Mouse (Mus musculus) layer of hippocampus, adult 2 months (tissue): ENCODE data around the gene Sox18. TPM values are rescaled to one million over a fixed set of nuclear protein-coding genes. Genes with fewer than 3 reads are reported as not detected.
A peak's percentile ranks its signal among the peaks of the same experiment; 100 is the strongest.

Experiments
- DNase-seq, 2 experiments: peaks; one replicate each; pipeline ENCODE4 v3.0.0; 2022; ENCODE audit warnings: low spot score in 2 of 2
- H3K27ac ChIP-seq: fragments of 200-600 bp; 2 replicates; pipeline ENCODE4 v1.8.1; 2022
- H3K4me3 ChIP-seq: fragments of 200-600 bp; 2 replicates; pipeline ENCODE4 v1.8.1; 2022; ENCODE audit warnings: mild to moderate bottlenecking
- CTCF ChIP-seq: fragments of 200-600 bp; conservative IDR thresholded peaks from 2 replicates; pipeline ENCODE4 v1.8.1; 2022; ENCODE audit warnings: antibody characterized with exemption, mild to moderate bottlenecking, moderate library complexity
- total RNA-seq, 2 experiments: library from RNA; stranded (reverse); gene quantifications; 2 replicates each; pipeline ENCODE4 v1.2.3; 2021

The Sox18 gene
- total RNA-seq, 2 experiments from 2014 or later, result 11.6 to 14.1 TPM

DNA sequence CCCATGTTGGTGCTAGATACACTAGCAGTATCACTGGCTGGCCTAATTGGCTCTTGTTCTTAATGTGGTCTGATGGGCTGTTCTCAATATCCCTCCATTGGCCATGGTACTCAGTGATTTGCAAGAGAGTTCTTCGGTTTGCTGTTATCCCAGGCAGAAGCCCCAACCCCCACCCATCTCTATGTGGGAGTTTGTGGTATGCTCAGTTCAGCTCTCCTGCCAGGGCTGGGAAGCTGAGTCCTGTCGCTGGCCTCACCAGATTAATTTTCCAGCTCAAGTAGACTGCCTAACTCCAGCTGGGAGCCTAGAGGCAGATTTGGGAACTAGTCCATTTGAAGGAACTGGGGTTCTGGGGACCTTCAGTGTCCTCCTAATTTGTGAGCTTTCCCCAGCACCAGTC is 14.0 kb downstream of the Sox18 start:
- DNase-seq, result peak in 1 of 2 experiments; percentile 46
- H3K27ac ChIP-seq, result peak overlapping the region; percentile 77; the same call in 1 of the 2 replicates
- TF ChIP-seq CTCF, result no peak; the same call in 1 of the 2 replicates
- H3K4me3 ChIP-seq, result no peak overlapping the region

DNA sequence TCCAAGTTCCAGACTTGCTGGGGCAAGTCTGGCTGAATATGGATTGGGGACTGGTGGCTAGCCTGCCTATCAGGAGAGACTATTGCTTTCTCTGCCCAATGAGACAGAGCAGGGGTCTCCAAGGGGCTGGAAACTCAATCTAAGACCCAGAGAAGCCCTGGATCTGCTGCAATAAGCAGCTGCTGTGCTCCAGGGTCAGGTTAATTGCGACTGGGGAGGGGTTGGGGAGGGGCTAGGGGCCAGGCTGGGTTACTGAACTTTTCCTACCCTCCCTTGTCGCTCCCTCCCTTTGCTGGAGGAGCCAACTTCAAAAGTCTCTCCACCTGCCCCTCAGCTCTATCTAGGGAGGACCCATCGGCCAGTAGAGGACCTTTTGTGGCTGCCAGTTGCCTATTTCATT is 14.7 kb downstream of the Sox18 start, which contains the start of gene Gm29797:
TSS of gene Gm29797 (plus strand) at position 301 of the 400 bp plus-strand sequence.
- Histone ChIP-seq H3K4me3 (no peak within 1 kb of the TSS), H3K27ac (peak within 1 kb of the TSS; percentile 77; the same call in 1 of the 2 replicates)
- no peak for DNase-seq
- TF ChIP-seq CTCF, result no peak

DNA sequence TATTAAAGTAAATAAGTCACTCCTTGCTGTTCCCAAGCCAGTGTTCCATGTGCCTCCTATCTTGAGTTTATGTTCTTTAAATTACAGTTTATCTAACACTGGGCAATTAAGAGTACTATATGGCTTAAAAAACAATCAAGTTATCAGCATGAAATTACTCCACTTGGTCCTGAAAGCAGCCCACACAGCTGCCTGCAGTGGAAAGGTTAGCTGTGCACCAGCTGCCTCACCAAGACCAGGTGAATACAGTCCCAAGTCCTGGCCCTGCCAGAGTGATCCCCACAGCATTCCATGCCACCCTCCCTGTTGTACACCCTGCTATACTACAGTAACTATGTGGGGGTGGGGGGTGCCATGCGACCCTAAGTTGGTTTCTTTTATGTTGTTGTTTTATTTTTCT is 17.9 kb downstream of the Sox18 start:
- no peak for DNase-seq
- Histone ChIP-seq H3K4me3 (no peak overlapping the region), H3K27ac (no peak overlapping the region)
- no peak for TF ChIP-seq CTCF

DNA sequence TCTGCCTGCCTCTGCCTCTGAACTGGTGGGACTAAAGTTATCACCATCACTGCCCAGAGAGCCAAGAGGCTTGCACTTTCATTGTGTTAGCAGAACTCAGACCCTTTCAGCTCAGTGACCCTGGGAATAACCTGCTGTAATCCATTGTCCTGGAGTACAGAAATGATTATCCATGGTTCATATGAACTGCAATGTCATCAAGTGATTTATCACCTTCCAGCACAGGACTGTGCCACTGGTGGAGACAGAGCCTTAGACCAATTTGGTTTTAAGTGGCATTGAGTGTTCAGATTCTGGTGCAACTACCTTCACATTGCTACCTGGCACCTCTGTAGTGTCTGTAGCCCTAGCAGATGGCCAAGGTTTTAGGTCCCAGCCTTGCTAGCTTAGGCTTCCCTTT is 18.4 kb downstream of the Sox18 start:
- DNase-seq, result no peak
- no peak overlapping the region for H3K4me3 ChIP-seq
- TF ChIP-seq CTCF, result no peak
- no peak overlapping the region for H3K27ac ChIP-seq

DNA sequence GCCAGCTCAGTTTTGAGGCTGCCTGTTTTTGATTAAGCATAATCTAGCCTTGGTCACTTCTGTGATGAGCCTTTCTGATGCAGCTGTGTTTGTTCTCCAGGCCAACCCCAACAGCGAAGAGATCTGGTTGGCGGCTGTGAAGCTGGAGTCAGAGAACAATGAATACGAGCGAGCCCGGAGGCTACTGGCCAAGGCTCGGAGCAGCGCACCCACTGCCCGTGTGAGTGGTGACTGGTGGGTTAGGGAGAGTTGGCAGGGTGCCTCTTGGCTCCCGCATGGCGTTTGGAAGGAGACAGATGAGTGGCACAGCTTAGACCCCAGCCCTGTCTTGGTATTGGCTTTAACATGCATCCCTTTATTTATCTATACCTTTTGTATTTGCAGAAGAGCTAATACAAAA is 22.5 kb downstream of the Sox18 start:
- Histone ChIP-seq H3K4me3 (no peak overlapping the region), H3K27ac (peak overlapping the region; percentile 29; the same call in 1 of the 2 replicates)
- no peak for DNase-seq
- no peak for TF ChIP-seq CTCF

DNA sequence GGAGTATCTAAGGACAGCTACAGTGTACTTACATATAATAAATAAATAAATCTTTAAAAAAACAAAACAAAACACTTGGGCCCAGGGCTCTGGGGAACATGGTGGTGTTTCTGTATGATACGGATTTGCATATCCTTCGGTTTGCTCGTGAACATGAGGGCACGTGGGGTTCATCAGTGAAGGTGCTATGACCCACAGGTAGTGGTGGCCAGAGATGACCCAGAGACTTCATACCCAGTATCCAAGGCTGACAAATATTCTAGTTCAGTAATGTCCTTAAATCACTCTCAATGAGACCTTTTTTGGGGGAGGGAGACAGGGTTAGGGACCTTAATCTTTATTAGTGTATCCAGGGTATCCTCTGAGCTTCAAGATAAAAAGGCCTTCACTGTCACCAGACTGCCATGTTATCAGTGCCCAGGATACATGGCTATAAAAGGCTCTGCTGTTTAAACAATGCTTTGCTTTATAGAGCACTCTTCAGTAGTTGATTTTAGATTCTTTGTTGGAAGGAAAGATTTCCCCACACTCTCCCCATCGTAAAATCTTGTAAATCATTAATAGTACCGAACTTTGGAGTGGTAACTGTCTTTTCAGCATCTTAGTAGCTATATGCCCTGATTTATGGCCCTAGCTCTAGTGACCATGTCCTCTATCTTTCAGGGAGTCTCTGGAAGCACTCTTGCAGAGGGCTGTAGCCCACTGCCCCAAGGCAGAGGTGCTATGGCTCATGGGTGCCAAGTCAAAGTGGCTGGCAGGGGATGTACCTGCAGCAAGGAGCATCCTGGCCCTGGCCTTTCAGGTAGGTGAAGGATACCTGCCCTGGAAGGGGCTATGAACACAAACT is 24.6 kb downstream of the Sox18 start:
- TF ChIP-seq CTCF, result no peak
- DNase-seq, result no peak
- Histone ChIP-seq H3K4me3 (no peak overlapping the region), H3K27ac (no peak overlapping the region)

DNA sequence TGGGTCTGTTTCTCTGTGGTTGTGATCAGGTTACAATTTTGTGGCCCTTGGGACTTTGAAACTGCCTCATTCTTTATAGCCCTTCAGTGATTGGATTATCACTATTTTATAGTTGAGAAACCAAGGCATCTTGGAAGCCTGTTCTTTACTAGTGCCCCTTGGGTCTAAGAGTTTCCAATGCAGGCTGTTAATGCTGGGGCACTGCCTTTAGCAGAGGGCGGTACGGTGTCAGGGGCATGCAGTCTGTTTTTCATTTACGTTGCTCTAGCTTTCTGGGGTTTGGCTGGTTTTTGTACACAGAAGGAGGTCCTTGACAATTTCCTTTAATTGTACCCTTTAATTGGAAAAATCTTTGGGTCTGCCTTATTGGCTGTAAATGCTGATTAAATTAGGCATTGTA is 25.8 kb downstream of the Sox18 start:
- no peak for TF ChIP-seq CTCF
- Histone ChIP-seq H3K27ac (no peak overlapping the region), H3K4me3 (no peak overlapping the region)
- DNase-seq, result no peak

DNA sequence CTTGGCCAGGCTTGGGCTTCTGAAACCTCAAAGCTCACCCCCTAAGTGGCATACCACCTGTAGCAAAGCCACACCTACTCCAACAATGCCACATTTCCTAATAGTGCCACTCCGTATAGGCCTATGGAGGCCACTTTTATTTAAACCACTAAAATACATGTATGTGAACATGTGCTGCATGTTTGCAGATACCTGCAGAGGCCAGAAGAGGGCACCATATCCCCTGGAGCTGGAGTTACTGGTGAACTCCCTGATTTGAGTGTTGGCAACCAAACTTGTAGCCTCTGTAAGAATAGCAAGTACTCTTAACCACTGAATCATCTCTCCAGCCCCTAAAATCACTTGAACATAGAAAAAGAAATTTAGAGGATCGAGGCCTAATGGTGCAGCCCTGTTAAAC is 27.1 kb downstream of the Sox18 start:
- no peak for DNase-seq
- Histone ChIP-seq H3K27ac (no peak overlapping the region), H3K4me3 (no peak overlapping the region)
- TF ChIP-seq CTCF, result peak; percentile 81

DNA sequence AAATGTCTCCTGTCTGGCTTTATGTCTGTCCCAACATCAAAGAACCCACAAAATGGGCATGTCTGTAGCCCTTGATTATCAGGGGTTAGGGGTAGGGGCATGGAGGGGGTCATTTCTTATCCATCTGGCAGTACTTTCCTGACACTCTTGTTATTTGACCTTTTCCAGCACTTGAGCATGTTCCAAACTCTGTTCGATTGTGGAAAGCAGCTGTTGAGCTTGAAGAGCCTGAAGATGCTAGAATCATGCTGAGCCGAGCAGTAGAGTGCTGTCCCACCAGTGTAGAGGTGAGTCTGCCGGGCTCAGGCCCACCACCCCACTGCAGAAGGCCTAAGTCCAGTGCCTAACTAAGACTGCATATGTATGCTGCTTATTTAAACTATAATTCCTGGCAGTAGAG is 35.6 kb downstream of the Sox18 start:
- no peak overlapping the region for H3K4me3 ChIP-seq
- DNase-seq, result no peak
- TF ChIP-seq CTCF, result no peak
- no peak overlapping the region for H3K27ac ChIP-seq

DNA sequence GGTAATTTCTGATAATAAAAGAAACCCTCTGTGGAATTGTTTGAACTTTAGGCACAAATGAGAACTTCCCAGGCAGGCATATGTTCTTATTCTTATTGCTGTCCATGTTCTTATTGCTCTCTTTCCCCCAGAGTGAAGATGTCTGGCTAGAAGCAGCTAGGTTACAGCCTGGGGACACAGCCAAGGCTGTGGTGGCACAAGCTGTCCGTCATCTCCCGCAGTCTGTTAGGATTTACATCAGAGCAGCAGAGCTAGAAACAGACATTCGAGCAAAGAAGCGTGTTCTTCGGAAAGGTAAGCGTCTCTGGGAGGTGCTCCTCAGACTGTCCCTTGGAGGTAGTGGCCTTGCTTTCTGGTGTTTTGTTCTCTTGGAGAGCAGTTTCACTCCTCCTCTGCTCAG is 38.8 kb downstream of the Sox18 start:
- H3K4me3 ChIP-seq, result no peak overlapping the region
- peak overlapping the region; percentile 72 for H3K27ac ChIP-seq
- peak in 1 of 2 experiments; percentile 19 for DNase-seq
- TF ChIP-seq CTCF, result no peak

DNA sequence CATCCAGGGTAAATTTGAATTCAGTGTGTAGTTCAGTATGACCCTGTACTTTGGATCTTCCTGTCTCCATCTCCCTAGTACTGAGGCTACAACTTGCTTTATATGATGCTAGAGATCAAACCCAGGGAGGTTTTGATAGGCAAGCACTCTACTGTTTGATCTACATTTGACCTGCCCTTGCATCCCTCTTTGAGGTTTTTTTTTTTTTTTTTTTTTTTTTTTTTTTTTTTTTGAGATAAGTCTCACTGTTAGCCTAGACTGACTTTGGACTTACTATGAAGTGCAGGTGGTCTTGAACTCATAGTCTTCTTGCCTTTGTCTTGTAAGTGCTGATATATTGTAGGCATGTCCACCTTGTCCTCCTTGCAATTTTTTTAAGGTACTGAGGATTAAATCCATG is 43.0 kb downstream of the Sox18 start:
- H3K27ac ChIP-seq, result no peak overlapping the region
- no peak for DNase-seq
- no peak overlapping the region for H3K4me3 ChIP-seq
- TF ChIP-seq CTCF, result no peak

DNA sequence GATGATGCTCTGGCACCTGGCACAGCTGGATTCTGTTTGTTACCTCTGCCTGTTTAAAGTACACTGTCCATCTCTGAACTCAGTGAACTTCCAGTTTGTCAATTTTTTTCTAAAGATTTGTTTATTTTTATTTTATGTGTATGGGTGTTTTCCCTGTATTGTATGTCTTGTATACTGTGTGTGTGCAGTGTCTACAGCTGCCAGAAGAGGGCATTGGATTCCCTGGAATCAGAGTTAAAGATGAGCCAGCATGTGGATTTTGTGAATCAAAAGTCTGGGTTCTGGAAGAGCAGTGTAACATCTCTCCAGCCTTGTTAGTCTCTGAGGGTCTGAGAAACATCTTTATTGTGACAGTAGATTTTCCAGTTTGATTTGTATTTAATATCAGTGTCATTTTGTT is 48.0 kb downstream of the Sox18 start:
- H3K27ac ChIP-seq, result no peak overlapping the region
- DNase-seq, result peak in 1 of 2 experiments; percentile 32
- no peak overlapping the region for H3K4me3 ChIP-seq
- peak; percentile 83 for TF ChIP-seq CTCF

Other genes starting within 250 kb of the Sox18 start
- 1 to 10 TPM; 5.8 to 8.3 TPM for gene Zbtb46, start 212.2 kb downstream of the Sox18 start, total RNA-seq
- gene Abhd16b, start 178.4 kb downstream of the Sox18 start, total RNA-seq, result not detected
- 10 to 100 TPM; 74.7 to 75.2 TPM for gene Tpd52l2, start 174.5 kb downstream of the Sox18 start, total RNA-seq
- gene Dnajc5, start 151.2 kb downstream of the Sox18 start, total RNA-seq, result 100 to 1,000 TPM; 259 to 279 TPM
- gene Uckl1, start 86.7 kb downstream of the Sox18 start, total RNA-seq, result 10 to 100 TPM; 68.2 to 73.8 TPM
- 10 to 100 TPM; 57.2 to 57.3 TPM for gene Prpf6, start 79.8 kb downstream of the Sox18 start, total RNA-seq
- 100 to 1,000 TPM; 102 to 103 TPM for gene Zfp512b, start 78.8 kb downstream of the Sox18 start, total RNA-seq
- 10 to 100 TPM; 11.9 to 12.2 TPM for gene Samd10, start 72.4 kb downstream of the Sox18 start, total RNA-seq
- gene Gm29797, start 14.6 kb downstream of the Sox18 start, total RNA-seq, result 1 to 10 TPM in 1 of 2 experiments, under 1 TPM in 1; 0.83 to 1.4 TPM
- 10 to 100 TPM; 54.7 to 60.0 TPM for gene Tcea2, start 8.7 kb upstream of the Sox18 start, total RNA-seq
- 10 to 100 TPM; 41.8 to 43.4 TPM for gene Rgs19, start 22.3 kb upstream of the Sox18 start, total RNA-seq
- not detected for gene Lkaaear1, start 26.8 kb upstream of the Sox18 start, total RNA-seq
- 10 to 100 TPM; 44.8 to 45.0 TPM for gene Oprl1, start 43.4 kb upstream of the Sox18 start, total RNA-seq
- 10 to 100 TPM; 32.3 to 34.0 TPM for gene Myt1, start 91.7 kb upstream of the Sox18 start, total RNA-seq
- 10 to 100 TPM; 86.2 to 87.0 TPM for gene Pcmtd2, start 166.2 kb upstream of the Sox18 start, total RNA-seq
- 10 to 100 TPM; 28.5 to 29.0 TPM for gene Polr3k, start 192.7 kb upstream of the Sox18 start, total RNA-seq